Mouse (Mus musculus): ENCODE measurements around the gene Apoc1.

GRCm38 (mm10) chr7:19710650-19711049 lies 18.2 kb upstream of the Apoc1 start:
- TF ChIP-seq MAX (IDR thresholded peaks at IDR 0.05; ENCODE audit: low read length) (no peak), POLR2A (IDR thresholded peaks at IDR 0.05; ENCODE audit: low read depth, low read length) (no peak; the same call in 1 of the 2 replicates)

All from CH12.LX (cell line).